Mouse (Mus musculus): ENCODE results near the gene Ifna5. TPM values are rescaled to one million over a fixed set of nuclear protein-coding genes. Genes with fewer than 3 reads are reported as not detected.

Ifna5 gene
- polyA plus RNA-seq, 1 experiment from 2014 or later: not detected

GRCm38 (mm10) chr4:88849698-88850097, 14.4 kb downstream of the Ifna5 start, which contains the start of gene Ifna1:
Gene Ifna1, plus strand, starts transcription at chr4:88850087.
- Histone ChIP-seq H3K36me3 (ENCODE audit: control insufficient read depth, insufficient read depth, low read length) (no peaks in the 10 kb centered on the region), H3K9me3 (ENCODE audit: control insufficient read depth, low read length) (no peaks in the 10 kb centered on the region), H3K27me3 (ENCODE audit: control insufficient read depth, insufficient read depth, low read length) (no peaks in the 10 kb centered on the region), H3K4me3 (ENCODE audit: low read length) (no peak within 1 kb of the TSS), H3K27ac (ENCODE audit: low read depth, low read length) (no peak within 1 kb of the TSS), H3K9ac (ENCODE audit: low read depth, low read length) (no peak within 1 kb of the TSS), H3K4me2 (replicated peaks; ENCODE audit: low read depth, low read length) (no peak within 1 kb of the TSS), H3K4me1 (ENCODE audit: control insufficient read depth, insufficient read depth, low read length) (no peaks in the 10 kb centered on the region)
- 89% methylated on average over 1 of the region's 1 CpGs for WGBS
- ATAC-seq (ENCODE audit: low FRiP score, low TSS enrichment): no peak

DNA sequence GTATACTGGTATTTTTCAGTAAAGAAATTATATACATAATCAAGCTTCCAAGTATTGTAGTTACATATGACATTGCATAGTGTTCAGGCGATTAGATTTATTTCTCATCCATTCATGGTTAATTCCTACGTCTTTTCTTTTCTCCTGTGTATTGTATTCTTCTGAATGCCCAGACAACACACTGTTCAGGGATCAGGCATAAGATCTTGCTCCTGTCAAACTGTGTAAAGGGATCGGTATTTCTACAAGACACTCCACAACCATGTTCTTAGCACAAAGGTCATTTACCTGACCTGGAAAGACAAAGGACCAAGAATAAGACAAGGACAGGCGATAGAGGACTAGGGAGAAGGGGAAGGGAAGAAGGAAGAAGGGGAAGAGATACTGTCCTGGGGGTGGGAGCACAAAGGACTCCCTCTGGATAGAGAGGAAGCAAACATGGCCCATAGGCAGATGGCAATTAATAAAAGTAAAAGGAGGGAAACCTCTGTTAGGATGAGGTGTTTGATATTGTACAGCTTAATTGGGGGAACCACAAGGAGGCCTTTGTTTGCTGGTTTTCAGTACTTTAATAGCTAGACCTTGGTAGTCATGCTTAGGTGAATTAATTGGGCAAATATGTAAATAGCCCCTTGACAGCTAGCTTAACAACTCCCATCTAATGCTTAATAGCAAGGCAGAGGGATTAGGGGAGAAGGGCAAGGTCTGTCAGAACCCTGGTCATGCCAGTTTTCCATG, 15.9 kb downstream of the Ifna5 start:
- Histone ChIP-seq H3K4me2 (replicated peaks; ENCODE audit: low read depth, low read length) (no peak overlapping the region), H3K9ac (ENCODE audit: low read depth, low read length) (no peak overlapping the region), H3K27me3 (ENCODE audit: control insufficient read depth, insufficient read depth, low read length) (no peaks in the 10 kb centered on the region), H3K9me3 (ENCODE audit: control insufficient read depth, low read length) (no peaks in the 10 kb centered on the region), H3K4me3 (ENCODE audit: low read length) (no peak overlapping the region), H3K27ac (ENCODE audit: low read depth, low read length) (no peak overlapping the region), H3K36me3 (ENCODE audit: control insufficient read depth, insufficient read depth, low read length) (no peaks in the 10 kb centered on the region), H3K4me1 (ENCODE audit: control insufficient read depth, insufficient read depth, low read length) (no peaks in the 10 kb centered on the region)
- WGBS: 82% methylated on average over 4 of the region's 4 CpGs
- ATAC-seq (ENCODE audit: low FRiP score, low TSS enrichment): no peak

DNA sequence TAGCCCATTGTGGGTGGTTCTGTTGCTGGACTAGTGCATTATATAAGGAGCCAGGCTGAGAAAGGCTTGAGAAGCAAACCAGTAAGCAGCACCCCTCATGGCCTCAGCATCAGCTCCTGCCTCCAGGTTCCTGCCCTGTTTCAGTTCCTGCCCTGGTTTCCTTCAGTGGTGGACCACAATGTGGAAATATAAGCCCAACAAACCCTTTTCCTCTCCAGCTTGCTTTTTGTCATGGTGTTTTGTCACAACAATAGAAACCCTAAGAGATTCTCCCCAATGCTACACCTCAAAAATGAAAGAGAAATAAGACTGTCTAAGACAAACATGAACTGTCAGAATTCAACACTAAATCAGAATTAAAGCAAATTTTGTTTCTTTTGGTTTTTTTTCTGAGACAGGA, 23.9 kb downstream of the Ifna5 start:
- Histone ChIP-seq H3K4me2 (replicated peaks; ENCODE audit: low read depth, low read length) (no peak overlapping the region), H3K36me3 (ENCODE audit: control insufficient read depth, insufficient read depth, low read length) (no peaks in the 10 kb centered on the region), H3K4me1 (ENCODE audit: control insufficient read depth, insufficient read depth, low read length) (no peaks in the 10 kb centered on the region), H3K9ac (ENCODE audit: low read depth, low read length) (no peak overlapping the region), H3K27ac (ENCODE audit: low read depth, low read length) (no peak overlapping the region), H3K9me3 (ENCODE audit: control insufficient read depth, low read length) (no peaks in the 10 kb centered on the region), H3K27me3 (ENCODE audit: control insufficient read depth, insufficient read depth, low read length) (no peaks in the 10 kb centered on the region), H3K4me3 (ENCODE audit: low read length) (no peak overlapping the region)
- ATAC-seq (ENCODE audit: low FRiP score, low TSS enrichment): no peak

GRCm38 (mm10) chr4:88863309-88863708, 28.0 kb downstream of the Ifna5 start:
- no peak for ATAC-seq (ENCODE audit: low FRiP score, low TSS enrichment)
- Histone ChIP-seq H3K4me3 (ENCODE audit: low read length) (no peak overlapping the region), H3K9ac (ENCODE audit: low read depth, low read length) (no peak overlapping the region), H3K4me1 (ENCODE audit: control insufficient read depth, insufficient read depth, low read length) (no peaks in the 10 kb centered on the region), H3K27me3 (ENCODE audit: control insufficient read depth, insufficient read depth, low read length) (peaks cover 6% of the 10 kb centered on the region; the same call in 1 of the 2 replicates), H3K4me2 (replicated peaks; ENCODE audit: low read depth, low read length) (no peak overlapping the region), H3K9me3 (ENCODE audit: control insufficient read depth, low read length) (no peaks in the 10 kb centered on the region), H3K36me3 (ENCODE audit: control insufficient read depth, insufficient read depth, low read length) (no peaks in the 10 kb centered on the region), H3K27ac (ENCODE audit: low read depth, low read length) (no peak overlapping the region)
- WGBS: 7% methylated on average over 7 of the region's 7 CpGs

DNA sequence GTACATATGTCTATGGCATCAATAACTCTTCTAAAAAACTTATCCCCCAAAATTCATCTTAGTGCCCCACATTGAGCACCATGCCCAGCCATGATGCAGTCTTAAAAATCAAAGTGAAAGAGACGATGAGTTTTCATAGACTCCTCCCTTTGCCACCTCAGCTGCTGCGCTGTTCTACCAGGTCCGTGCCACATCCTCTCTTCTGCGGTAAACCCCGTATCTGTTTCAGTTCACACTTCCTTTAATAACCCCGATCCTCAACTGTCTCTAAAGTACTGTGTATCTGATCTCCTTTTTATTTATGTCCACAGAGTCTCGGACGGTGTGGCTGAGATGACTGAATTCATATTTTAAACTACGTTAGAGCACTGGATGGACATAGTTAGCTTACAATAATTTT, 29.3 kb downstream of the Ifna5 start:
- H3K4me2 ChIP-seq (replicated peaks; ENCODE audit: low read depth, low read length): no peak overlapping the region
- H3K4me1 ChIP-seq (ENCODE audit: control insufficient read depth, insufficient read depth, low read length): no peaks in the 10 kb centered on the region
- no peak overlapping the region for H3K4me3 ChIP-seq (ENCODE audit: low read length)
- H3K36me3 ChIP-seq (ENCODE audit: control insufficient read depth, insufficient read depth, low read length): no peaks in the 10 kb centered on the region
- H3K27ac ChIP-seq (ENCODE audit: low read depth, low read length): no peak overlapping the region
- H3K9ac ChIP-seq (ENCODE audit: low read depth, low read length): no peak overlapping the region
- no peak for ATAC-seq (ENCODE audit: low FRiP score, low TSS enrichment)
- 58% methylated on average over 9 of the region's 9 CpGs for WGBS
- H3K27me3 ChIP-seq (ENCODE audit: control insufficient read depth, insufficient read depth, low read length): peaks cover 6% of the 10 kb centered on the region; the same call in 1 of the 2 replicates
- no peaks in the 10 kb centered on the region for H3K9me3 ChIP-seq (ENCODE audit: control insufficient read depth, low read length)

DNA sequence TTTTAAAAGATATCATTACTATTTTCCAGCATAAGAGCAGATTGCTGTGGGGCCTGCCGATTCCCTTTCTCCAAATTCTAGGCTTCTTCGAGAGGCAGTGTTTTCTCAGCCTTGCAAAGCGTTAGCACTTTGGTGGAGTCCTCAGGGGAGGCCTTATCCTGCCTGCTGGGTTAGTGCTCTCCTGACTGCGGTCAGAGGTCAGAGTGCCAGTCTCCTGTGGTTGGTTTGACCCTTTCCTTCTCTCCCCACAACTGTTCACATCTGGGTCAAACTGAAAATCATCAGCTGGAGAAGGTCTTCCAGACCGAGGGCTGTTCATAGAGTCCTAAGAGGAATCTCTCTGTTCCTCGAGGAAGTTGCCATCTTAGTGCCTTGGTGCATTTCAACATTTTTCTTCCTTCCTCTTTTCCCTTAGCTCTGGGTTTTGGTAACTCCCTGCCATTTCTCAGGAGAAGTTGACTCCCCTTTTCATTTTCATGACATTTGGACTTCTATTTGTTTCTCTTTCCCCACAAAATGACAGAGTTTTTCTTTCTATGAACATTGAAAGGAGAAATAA, 29.8 kb downstream of the Ifna5 start:
- Histone ChIP-seq H3K4me2 (replicated peaks; ENCODE audit: low read depth, low read length) (no peak overlapping the region), H3K27me3 (ENCODE audit: control insufficient read depth, insufficient read depth, low read length) (peaks cover 6% of the 10 kb centered on the region; the same call in 1 of the 2 replicates), H3K9ac (ENCODE audit: low read depth, low read length) (no peak overlapping the region), H3K4me1 (ENCODE audit: control insufficient read depth, insufficient read depth, low read length) (no peaks in the 10 kb centered on the region), H3K27ac (ENCODE audit: low read depth, low read length) (no peak overlapping the region), H3K4me3 (ENCODE audit: low read length) (no peak overlapping the region), H3K9me3 (ENCODE audit: control insufficient read depth, low read length) (no peaks in the 10 kb centered on the region), H3K36me3 (ENCODE audit: control insufficient read depth, insufficient read depth, low read length) (no peaks in the 10 kb centered on the region)
- ATAC-seq (ENCODE audit: low FRiP score, low TSS enrichment): no peak
- WGBS: 49% methylated on average over 6 of the region's 6 CpGs

DNA sequence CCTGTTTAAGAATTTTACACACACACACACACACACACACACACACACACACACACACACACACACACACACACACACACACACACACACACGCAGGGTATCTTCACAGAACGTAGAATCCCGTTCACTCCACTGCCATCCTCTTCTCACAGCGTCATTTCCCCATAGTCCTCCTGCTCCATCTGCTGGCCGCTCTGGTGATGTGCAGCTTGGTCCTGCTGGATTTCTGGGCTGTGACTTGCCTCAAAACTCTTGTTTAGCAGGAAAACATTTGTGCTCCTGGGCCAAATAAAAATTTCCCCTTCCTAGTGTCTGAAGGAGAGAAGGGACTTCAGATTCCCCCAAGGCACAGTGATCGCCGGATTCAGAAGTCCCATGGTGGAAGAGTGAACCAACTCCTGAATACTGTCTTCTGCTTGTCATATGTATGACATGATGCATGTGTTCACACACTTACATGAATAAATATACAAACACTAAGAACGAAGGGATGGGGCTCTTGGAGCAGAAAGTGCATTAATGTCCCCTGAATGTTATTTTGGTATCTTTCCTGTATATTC, 32.1 kb downstream of the Ifna5 start:
- H3K36me3 ChIP-seq (ENCODE audit: control insufficient read depth, insufficient read depth, low read length): no peaks in the 10 kb centered on the region
- peak overlapping the region; percentile 48; the same call in 1 of the 2 replicates for H3K9ac ChIP-seq (ENCODE audit: low read depth, low read length)
- peak overlapping the region; percentile 49 for H3K4me3 ChIP-seq (ENCODE audit: low read length)
- no peaks in the 10 kb centered on the region for H3K9me3 ChIP-seq (ENCODE audit: control insufficient read depth, low read length)
- under 1% methylated on average over 8 of the region's 8 CpGs for whole genome bisulfite sequencing
- ATAC-seq (ENCODE audit: low FRiP score, low TSS enrichment): peak; percentile 70
- peaks cover 6% of the 10 kb centered on the region; the same call in 1 of the 2 replicates for H3K27me3 ChIP-seq (ENCODE audit: control insufficient read depth, insufficient read depth, low read length)
- no peak overlapping the region for H3K27ac ChIP-seq (ENCODE audit: low read depth, low read length)
- H3K4me2 ChIP-seq (replicated peaks; ENCODE audit: low read depth, low read length): peak overlapping the region; percentile 91
- H3K4me1 ChIP-seq (ENCODE audit: control insufficient read depth, insufficient read depth, low read length): no peaks in the 10 kb centered on the region

DNA sequence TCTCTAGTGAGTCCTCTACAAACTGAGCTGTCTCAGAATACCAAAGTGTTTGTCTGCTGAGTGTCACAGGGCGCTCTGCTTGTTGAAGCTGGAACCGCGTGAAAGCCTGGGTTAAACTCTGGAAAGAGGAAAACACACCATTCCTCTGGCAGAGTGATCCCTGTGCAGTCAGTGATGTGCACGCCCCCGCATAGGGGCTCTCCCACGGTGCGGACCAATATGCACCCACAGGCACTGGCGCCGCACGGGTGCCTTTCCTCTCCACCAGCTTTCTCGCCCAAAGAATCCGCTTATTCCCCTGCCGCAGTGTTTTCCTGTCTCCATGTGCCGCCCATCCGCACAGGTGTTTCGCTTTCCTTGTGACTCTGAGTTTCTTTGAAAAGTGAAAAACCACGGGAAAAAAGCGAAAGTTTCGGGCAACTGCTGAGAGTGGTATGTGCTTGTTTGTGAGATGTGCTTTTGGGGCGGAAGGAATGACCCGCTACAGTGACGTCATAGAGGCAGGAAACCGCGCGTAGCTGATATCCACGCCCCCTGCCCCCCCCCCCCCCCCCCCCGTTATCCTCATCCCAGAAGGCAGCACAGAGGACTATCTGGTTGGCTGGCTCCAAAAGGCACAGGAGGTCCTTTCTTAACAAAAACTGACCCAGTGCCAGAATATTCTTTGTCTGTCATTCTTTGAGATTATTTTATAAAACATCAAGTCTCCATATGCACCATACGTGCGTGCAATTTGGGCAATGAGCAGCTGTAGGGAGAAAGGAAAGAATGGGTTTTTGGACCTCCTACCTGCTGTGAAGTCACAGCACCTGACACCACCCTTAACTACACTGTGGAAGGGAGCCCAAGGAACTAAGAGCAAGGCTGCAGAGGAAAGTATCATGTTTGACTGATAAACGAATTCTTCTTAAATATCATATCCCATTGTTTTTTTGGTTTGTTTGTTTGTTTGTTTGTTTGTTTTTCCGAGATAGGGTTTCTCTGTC, 32.9 kb downstream of the Ifna5 start:
- H3K27ac ChIP-seq (ENCODE audit: low read depth, low read length): no peak overlapping the region

More for the DNA sequence above, 32.9 kb downstream of the Ifna5 start:
- ATAC-seq (ENCODE audit: low FRiP score, low TSS enrichment): peak; percentile 76
- H3K9ac ChIP-seq (ENCODE audit: low read depth, low read length): peak overlapping the region; percentile 48; the same call in 1 of the 2 replicates
- H3K4me1 ChIP-seq (ENCODE audit: control insufficient read depth, insufficient read depth, low read length): no peaks in the 10 kb centered on the region
- H3K4me2 ChIP-seq (replicated peaks; ENCODE audit: low read depth, low read length): peak overlapping the region; percentile 91
- 8% methylated on average over 31 of the region's 31 CpGs for WGBS
- H3K27me3 ChIP-seq (ENCODE audit: control insufficient read depth, insufficient read depth, low read length): peaks cover 6% of the 10 kb centered on the region; the same call in 1 of the 2 replicates
- no peaks in the 10 kb centered on the region for H3K9me3 ChIP-seq (ENCODE audit: control insufficient read depth, low read length)
- no peaks in the 10 kb centered on the region for H3K36me3 ChIP-seq (ENCODE audit: control insufficient read depth, insufficient read depth, low read length)
- peak overlapping the region; percentile 49 for H3K4me3 ChIP-seq (ENCODE audit: low read length)
